Mouse (Mus musculus) common myeloid progenitor, adult 5-6 weeks (primary cell): ENCODE data around the gene Mapk1ip1l. TPM values are rescaled to one million over a fixed set of nuclear protein-coding genes. Genes with fewer than 3 reads are reported as not detected.

Source experiments
- ATAC-seq: replicated peaks from 2 replicates; pipeline ENCODE4 v1.8.0; 2016; ENCODE audit warnings: low read depth, mild to moderate bottlenecking, moderate TSS enrichment, inconsistent platforms; ENCODE audit not compliant: poor library complexity, severe bottlenecking
- total RNA-seq: library from RNA; stranded (forward); fragments of 200-1000, 187-1606 nt; gene quantifications from 2 replicates; pipeline ENCODE4 v1.2.3, GENCODE M21; 2017

The Mapk1ip1l gene
- 81.1 and 99.3 TPM in 2 replicates for total RNA-seq

DNA sequence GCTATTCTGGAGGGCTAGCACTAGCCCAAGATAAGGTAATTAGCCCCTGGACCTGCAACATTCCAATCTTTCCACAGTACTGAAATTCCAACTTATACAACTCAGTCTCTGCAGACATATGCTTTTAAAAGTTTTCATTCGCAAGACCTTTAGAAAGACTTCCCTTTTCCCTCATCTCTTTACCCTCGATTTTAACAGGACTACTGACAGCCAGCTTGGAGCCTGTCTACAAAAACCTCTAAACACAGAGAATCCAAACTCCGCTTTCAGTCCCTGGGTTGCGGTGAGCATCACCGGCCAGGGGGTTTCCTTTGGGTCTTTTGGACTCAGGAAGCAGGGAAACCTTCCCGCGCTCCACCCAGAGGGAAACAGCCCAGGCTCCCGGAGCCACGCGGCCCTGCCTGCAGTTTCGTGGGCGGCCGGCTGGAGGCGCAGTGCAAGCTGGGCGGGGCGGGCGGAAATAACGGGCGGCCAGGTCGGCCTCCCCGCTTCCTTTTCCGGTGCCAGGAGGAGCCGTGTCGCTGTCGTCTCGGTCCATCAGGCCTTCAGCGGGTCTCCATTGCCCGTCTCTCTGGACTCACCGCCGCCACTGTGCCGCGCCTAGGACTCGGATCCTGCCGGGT lies at the start of gene Mapk1ip1l:
TSS of gene Mapk1ip1l (plus strand) at position 482 of the 623 bp plus-strand sequence.
- peak; percentile 92 for ATAC-seq

- no peak for ATAC-seq
These were observed 48.2 kb upstream of the Mapk1ip1l start for GRCm38 (mm10) chr14:47249839-47250238.

GRCm38 (mm10) chr14:47264866-47265265 lies 33.2 kb upstream of the Mapk1ip1l start:
- ATAC-seq, result no peak

- ATAC-seq, result no peak
These were observed 32.2 kb upstream of the Mapk1ip1l start for GRCm38 (mm10) chr14:47265829-47266228.

- ATAC-seq, result no peak
These were observed 29.0 kb upstream of the Mapk1ip1l start for GRCm38 (mm10) chr14:47269056-47269455.

- ATAC-seq, result no peak
These were observed 28.4 kb upstream of the Mapk1ip1l start for GRCm38 (mm10) chr14:47269706-47270105.

DNA sequence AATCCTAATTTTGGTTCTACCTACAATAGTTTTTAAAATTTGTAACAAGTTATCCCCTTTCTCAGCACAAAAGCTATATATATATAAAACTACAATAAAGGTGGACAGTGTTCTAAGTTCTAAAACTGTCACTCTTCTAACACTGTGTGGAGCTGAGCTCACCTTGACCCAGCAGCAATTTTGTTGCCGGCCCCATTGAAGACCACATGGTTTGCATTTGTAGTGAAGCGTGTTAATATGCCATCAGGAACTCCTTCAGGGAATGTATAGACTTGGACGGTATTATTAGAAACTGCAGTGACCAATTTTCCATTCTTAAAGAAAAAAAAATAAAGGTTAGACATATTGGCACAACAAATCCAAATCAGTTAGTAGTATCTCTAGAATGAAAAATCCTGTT lies 24.3 kb upstream of the Mapk1ip1l start:
- no peak for ATAC-seq

DNA sequence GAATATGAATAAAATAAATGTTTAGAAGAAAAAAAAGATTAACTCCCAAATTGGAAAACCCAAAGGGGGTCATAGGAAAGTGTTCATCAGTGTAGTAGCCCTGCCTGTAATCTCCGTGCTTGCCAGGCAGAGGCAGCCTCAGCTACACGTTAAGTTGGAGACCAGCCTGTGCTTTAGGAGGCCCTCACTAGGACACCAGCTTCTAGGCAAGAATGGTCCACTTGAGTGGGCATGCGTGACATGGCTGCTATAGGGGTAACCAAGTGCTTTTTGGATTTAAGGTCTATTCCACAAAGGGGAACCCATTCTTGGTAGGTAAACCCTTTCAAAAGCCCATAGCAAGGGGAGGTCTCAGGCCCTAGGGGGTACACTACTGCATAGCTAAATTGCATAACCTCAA lies 22.6 kb upstream of the Mapk1ip1l start:
- ATAC-seq, result no peak

GRCm38 (mm10) chr14:47276036-47276603 lies 21.9 kb upstream of the Mapk1ip1l start:
- peak; percentile 55 for ATAC-seq

DNA sequence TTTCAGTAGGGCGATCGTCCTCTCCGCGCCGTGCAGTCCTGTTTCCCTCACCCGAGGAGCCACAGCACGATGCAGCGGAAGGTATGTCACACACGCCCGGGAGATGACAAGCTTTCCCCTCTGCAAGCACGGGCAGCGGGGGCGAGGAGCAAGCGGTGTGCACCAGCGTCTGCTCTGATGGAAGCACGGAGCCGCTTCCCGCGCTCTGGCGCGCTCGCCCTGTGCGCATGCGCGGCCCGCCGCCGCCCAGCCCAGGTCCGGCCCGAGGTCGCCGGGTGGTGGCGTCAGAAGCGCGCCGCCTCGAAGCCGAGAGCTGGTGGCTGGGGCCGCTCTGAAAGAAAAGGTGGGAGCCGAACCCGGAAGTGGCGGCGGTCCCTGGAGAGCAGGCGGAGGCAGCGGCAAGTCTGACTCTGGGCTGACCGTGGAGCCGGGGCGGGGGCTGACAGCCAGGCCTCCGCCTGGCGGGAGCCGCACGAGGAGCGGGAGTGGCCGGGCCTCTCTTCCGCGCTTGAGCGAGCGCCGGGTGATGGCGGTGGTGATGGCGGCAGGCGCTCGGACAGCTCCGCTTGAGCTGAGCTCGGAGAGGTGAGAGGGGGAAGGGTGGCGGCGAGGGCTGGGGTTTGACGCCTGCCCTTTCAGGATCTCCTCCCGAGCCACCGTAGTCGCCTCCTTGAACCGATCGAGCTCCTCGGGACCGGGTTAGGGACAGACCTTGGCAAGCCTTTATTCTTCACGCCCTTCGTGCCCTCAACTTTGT lies 21.3 kb upstream of the Mapk1ip1l start, which contains the start of the genes Wdhd1 and Socs4:
TSS of gene Wdhd1 (minus strand) at position 221 of the 757 bp plus-strand sequence.
TSS of gene Socs4 (plus strand) at position 295 of the 757 bp plus-strand sequence.
- ATAC-seq, result peak; percentile 88

- no peak for ATAC-seq
These were observed 19.0 kb upstream of the Mapk1ip1l start for GRCm38 (mm10) chr14:47279058-47279457.

DNA sequence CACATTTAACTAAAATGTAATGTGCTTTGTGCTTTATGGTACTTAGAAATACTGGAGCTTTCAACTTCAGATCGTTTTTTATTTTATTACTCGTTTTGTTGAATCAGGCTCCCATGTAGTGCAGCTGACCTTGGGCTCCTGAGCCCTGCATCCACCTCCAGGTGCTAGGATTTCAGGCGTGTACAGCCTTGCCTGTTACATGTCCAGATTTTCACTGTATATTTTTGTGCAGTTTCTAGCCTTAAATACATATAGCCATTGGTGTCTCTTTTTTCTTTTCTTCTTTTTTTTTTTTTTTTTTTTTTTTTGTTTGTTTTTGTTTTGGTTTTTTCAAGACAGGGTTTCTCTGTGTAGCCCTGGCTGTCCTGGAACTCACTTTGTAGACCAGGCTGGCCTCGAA lies 16.5 kb upstream of the Mapk1ip1l start:
- ATAC-seq, result no peak

DNA sequence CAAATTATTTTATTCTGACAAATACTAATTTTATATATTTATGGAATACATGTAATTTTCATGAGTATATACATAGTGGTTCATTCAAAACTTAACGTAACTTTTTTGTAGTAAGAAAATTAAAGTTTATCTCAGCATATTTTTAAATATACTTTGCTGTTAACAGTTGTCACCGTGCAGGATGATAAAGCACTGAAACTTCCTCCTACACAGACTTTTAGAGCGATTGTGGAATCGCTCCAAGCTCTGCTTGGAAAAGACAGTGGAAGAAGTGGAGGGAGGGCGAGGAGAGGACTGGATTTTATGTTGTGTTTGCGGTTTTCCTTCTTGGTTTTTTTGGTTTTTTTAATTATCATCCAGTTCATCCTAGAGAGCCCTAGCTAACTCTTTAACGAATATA lies 14.5 kb upstream of the Mapk1ip1l start:
- 0 out of 2 replicates have a peak, but pooled peaks have one; percentile 52 for ATAC-seq

DNA sequence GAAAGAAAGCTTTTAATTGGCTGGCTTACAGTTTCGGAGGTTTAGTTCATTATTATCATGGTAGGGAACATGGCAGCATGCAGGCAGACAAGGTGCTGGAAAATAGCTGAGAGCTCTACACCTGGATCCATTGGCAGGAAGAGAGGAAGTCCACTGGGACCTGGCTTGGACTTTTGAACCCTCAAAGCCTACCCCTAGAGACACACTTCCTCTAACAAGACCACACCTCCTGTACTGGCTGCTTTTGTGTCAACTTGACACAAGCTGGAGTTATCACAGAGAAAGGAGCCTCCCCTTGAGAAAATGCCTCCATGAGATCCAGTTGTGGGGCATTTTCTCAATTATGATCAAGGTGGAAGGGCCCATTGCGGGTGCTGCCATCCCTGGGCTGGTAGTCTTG lies 12.8 kb upstream of the Mapk1ip1l start:
- ATAC-seq, result no peak

DNA sequence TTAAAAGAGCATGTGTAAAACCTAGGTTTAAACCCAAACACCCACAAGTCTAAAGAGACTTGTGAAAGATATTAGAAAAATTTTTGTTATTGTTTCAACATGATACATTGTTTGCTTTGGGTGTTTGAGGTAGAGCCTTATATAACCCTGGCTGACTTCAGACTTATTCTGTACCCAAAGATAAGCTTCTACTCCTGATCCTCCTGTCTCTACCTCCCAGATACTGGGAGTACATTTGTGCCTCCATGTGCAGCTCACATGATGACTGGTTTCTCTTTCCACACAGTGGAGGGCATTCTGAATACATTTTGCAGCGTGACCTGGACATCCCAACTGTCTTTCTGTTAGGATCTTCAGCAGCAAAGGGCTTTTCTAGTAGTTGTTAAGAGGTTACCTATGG lies 11.9 kb upstream of the Mapk1ip1l start:
- ATAC-seq, result no peak

- no peak for ATAC-seq
These were observed 11.0 kb upstream of the Mapk1ip1l start for GRCm38 (mm10) chr14:47287021-47287420.

DNA sequence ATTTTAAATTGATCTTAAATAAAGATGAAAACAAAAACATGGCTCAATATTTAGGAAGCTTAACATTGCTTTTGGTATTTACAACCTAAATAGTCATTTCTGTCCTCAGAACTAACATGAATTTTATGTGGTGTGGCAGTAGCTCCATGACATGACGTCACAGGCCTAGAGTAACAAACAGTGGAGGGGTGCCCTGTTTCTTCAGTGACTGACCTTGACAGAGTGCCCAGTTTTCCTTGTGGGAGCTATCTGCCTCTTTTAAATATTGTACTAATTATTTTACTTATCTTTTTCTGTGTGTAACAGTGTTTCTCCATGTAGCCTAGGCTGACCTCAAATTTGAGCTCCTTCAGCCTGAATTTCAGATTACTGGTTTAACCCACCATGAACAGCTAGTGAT lies 6.3 kb upstream of the Mapk1ip1l start:
- no peak for ATAC-seq

GRCm38 (mm10) chr14:47294136-47294535 lies 3.9 kb upstream of the Mapk1ip1l start:
- ATAC-seq, result no peak

DNA sequence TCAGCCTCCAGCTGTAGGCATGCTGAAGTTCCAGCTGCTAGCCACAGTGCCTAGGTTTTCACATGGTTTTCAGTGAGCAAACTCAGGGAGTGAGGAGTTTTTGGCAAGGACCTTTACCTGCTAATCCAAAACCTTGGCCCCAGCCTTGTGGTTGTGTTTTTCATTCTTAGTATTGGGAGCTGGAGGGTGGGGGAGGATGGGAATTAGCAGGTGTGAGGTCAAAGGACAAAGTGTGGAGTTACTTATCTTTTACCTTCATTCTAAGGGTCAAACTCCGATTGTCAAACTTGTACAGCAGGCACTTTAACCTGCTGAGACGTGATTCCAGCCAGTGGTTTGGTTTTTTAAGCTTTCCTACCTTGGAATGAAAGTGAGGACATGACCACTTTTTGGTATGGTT lies 1.8 kb upstream of the Mapk1ip1l start:
- ATAC-seq, result no peak

- ATAC-seq, result no peak
These were observed 334 bp downstream of the Mapk1ip1l start for GRCm38 (mm10) chr14:47298408-47298792.

DNA sequence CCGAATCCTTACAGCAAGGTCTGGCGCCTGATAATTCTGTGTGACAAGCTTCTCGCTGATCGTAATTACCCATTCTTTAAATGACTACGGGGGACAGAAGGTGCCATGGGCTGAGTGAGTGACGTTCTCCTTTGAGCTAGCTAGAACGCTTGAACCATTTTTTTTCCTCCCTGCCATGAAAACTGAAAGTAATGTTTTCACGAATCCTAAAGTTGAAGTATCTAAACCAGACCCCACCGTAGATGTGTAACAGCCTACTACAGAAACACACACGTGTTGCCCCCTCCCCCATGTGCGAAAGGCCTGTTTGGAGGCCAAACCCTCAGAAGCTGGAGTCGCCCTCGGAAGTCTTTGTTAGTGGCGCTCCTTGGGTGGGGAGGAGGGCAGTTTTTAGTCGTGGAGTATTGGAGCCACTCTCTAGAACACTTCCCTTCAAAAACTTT lies 774 bp downstream of the Mapk1ip1l start:
- ATAC-seq, result peak; percentile 42
